Mouse (Mus musculus): Measurements from ENCODE around the gene Sox2.

Sox2 gene

DNA sequence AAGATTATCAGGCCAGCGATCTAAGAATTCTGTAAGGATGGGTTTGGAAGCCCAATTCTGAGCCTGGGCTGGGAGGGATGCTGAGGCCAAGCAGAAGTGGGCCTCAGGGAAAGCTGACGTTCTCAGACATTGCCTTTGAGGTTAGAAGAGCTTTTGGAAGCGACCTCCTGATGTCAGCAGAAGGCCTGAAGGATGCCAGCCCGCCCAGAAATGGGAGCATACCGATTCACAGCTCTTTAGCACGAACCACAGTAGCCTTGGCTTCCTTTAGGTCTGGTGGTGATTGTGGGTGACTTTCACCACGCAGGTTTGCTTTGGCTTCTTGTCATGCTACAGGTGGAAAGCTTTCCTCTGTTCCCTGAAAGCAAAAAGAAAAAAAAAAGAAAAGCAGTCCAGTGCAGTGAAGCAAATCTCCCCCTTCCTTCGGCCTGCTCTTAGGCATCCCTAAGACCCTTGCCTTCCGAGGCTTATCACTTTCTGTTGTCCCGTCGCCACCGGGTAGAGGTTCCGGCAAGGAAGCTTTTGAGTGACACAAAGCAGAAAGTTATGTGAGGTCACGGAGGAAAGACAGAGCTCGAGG is 6.6 kb upstream of the Sox2 start:
- no peak for DNase-seq

GRCm38 (mm10) chr3:34646169-34646568 is 4.0 kb upstream of the Sox2 start:
- DNase-seq, result no peak

DNA sequence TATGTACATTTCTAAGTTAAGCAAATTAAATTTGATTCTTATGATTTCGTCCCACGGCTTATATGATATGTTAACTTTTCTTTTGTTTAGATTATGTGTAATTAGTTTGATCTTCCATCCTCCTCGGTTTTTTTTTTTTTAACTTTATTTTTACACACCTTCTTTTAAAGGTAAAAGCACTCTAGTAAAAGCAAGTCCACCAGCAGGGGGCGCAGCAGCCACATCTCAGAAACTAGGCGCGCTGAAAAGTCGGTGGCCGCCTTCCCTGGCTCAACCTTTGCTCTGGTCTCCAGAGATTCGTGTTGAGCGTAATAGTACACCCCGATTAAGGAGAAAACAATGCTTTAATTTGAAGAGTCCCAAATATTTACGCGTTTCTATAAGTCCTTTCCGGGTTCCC is 2.5 kb upstream of the Sox2 start:
- peak in 1 of 2 experiments; percentile 16 for DNase-seq

- no peak for DNase-seq
Observed at GRCm38 (mm10) chr3:34648105-34648832, 1.9 kb upstream of the Sox2 start.

DNA sequence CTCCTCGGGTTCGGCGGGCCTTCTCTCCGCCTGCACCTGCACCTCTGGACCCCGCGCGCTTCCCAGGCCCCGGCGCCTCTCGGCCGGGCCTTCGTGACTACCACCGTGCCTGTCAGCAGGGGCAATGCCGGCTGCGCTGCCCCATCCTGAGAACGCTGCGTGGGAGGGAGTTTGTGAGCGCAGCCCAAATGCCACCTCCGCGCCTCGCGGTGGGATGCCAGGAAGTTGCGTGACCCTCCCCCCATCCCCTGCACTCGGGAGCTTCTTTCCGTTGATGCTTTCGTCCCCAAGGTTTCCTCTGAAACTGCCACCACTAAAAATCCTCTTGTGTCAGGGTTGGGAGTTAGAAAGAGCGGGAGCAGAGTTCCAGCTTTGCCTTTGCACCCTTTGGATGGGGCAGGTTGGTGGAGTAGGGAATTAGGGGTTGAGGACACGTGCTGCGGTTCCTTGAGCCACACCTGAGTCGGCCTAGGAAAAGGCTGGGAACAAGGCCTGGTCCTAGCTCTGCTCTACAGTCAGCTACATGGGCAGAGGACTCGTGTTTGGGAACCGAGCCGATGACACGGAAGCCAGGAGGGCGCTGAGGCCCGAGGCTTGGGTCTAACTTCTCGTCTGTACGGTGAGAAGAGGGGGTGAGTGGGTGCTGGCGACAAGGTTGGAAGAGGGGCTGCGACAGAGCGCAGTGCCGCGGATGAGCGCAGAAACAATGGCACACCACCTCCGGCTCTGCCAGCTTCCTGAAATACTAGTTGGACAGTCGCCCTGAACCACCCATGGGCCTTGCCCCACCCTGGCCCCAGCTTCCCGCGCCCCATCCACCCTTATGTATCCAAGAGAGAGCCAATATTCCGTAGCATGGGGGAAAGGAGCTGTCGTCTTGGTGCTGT is 1.1 kb upstream of the Sox2 start:
- no peak for DNase-seq

- DNase-seq, result no peak
Observed at GRCm38 (mm10) chr3:34650621-34651361, 586 bp downstream of the Sox2 start.

DNA sequence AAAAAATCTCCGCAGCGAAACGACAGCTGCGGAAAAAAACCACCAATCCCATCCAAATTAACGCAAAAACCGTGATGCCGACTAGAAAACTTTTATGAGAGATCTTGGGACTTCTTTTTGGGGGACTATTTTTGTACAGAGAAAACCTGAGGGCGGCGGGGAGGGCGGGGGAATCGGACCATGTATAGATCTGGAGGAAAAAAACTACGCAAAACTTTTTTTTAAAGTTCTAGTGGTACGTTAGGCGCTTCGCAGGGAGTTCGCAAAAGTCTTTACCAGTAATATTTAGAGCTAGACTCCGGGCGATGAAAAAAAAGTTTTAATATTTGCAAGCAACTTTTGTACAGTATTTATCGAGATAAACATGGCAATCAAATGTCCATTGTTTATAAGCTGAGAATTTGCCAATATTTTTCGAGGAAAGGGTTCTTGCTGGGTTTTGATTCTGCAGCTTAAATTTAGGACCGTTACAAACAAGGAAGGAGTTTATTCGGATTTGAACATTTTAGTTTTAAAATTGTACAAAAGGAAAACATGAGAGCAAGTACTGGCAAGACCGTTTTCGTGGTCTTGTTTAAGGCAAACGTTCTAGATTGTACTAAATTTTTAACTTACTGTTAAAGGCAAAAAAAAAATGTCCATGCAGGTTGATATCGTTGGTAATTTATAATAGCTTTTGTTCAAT is 1.4 kb downstream of the Sox2 start:
- DNase-seq, result no peak

- DNase-seq, result no peak
Observed at GRCm38 (mm10) chr3:34652616-34653015, 2.4 kb downstream of the Sox2 start.

- DNase-seq, result no peak
Observed at GRCm38 (mm10) chr3:34653235-34653976, 3.2 kb downstream of the Sox2 start.

- DNase-seq, result no peak
Observed at GRCm38 (mm10) chr3:34653977-34654500, 3.8 kb downstream of the Sox2 start.

DNA sequence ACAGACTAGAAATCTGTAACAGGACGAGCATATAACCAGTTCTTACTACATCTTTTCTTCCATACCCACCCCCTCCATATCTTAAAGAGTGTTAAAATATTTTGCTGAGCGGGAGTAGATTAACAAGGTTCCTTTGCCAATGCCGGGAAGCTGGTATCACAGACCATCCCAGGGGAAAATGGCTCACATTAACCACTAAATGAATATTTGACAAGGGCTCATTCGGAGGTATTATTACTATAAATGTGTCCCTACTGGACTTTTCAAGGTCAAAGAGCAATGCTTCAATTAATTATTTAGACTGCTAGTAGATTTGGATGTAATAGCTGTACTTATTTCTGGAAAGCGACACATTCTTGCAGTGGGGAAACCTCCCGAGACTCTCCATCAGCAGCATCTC is 4.6 kb downstream of the Sox2 start:
- no peak for DNase-seq

- DNase-seq, result no peak
Observed at GRCm38 (mm10) chr3:34655311-34656075, 5.3 kb downstream of the Sox2 start.

GRCm38 (mm10) chr3:34656153-34656552 is 5.9 kb downstream of the Sox2 start:
- no peak for DNase-seq

- DNase-seq, result no peak
Observed at GRCm38 (mm10) chr3:34656813-34657700, 6.9 kb downstream of the Sox2 start.

DNA sequence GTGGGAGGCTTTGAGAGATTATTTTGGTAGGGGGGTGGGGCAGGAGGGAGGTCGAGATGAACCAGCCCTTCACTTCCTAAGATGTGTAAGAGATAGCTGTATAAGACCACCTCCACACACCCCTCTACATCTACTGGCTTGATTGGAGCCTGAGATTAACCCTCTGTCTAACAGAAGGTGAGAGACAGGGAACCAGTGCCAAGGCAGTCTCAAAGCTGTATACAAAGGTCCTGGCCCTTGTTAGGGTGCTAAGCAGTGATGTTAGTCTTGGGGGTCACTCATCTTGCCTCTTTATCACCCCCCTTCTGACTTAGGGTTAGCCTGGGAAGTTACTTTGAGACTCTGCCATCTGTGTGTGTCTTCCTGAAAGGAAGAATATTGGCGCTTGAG is 7.5 kb downstream of the Sox2 start:
- DNase-seq, result no peak

DNA sequence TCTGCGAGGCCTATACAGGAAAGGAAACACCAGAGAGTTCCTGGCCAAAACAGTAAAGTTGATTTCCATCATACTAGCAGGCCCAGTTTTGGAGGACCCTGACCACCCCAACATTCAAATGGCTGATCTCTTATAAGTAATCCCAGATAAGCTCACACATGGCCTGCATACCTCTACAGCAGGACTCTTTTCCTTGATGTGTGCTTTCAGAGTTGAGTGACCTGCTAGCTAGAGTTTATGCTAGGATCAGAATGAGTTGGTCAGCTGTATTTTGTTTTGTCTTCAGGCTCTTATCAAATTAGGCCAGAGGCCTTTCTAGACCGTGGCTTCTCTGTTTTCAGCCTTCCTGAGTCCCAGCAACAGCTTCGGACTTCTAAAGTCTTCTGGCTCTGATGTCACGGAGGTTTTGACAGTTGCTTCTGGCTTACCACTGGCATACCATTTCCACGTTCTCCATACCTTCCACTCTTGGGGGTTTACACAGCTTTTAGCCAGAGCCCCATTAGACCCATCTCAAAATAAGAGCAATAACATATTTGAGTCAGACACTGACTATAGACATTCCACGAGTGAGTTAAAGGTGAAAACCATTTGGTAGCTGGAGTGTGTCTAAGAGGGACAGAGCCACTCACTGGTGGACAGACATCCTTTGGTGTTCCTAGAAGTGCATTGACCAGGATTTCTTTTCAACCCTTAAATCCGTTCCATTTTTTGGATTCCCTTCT is 8.2 kb downstream of the Sox2 start:
- no peak for DNase-seq

DNA sequence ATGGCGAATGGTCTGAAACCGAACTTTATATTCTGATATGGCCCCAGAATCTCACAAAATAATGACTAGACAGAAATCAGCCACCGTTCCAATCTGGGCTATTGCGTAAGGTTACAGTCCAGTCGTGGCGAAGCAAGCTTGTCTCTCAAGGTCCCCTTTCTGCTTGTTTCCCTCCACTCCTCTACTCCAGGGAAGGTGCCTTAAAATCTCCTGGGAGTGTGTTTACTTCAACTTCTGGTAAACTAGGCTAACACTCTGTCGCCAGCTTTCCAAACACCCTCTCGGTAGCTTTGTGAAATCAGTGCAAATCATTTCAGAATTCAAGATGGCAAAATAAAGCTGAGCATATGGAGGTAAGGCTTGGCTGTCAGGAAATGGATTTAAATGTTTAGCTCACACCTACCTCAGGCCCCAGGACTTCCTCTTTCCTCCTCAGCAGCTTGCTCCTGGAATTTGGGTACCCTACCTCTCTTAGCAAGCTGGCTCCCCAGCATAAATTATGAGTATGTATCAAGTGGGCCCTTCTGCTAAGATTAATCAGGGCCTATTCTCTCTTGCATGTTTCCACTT is 8.8 kb downstream of the Sox2 start:
- DNase-seq, result no peak

DNA sequence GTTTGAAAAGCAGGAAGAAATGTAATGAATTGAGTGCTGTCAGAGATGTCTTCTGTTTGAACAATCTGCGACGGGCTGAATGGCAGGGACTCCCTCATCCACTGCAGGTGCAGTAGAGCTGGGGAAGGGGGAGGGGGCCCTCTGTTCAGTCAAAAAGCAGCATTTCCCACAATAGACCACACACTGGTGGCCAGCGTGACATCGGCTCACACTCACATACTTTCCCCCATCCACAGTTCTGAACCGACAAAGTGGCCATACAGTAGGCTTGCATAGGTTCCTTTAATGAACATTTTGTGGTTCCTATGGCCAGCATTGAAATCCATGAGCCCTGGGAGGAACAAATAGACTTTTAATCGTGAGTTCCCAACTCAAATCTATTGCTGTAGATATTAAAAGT is 9.7 kb downstream of the Sox2 start:
- no peak for DNase-seq

All from spleen, adult 18-20 months (tissue).